Mouse (Mus musculus): ENCODE results near the gene 2310034G01Rik. TPM values are rescaled to one million over a fixed set of nuclear protein-coding genes. Genes with fewer than 3 reads are reported as not detected.

Gene 2310034G01Rik
- polyA plus RNA-seq, 1 experiment from 2014 or later = 2.6 TPM

DNA sequence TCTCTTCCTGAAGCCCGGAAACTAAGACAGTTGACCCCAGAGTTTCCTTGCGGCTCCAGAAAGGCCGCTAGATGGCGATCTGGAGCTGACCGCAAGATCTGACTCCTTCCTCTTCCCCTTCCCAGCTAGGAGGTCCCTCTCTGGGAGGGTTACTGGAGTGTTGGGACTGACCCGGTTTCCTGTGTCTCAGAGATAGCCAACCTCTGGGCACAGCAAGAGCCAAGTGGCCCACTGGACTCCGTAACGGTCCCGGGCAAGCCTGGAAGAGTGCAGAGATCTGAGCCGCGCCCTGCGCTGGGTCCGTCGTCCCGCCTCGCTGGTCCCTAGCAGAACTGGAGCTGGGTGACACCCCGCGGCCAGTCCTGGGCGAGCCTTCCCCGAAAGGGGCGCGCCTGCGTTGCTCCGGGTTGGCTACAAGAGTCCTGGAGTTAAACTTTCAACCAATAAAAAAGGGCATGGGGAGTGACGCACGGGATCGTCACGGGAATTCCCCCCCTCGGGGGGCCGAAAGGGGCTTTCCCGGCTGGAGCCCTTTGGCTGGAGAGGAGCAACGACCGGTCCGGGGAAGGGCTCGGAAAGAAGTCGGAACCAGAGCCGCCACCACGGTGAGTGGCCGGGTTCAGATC is 45.8 kb downstream of the 2310034G01Rik start, which contains the start of gene Nfkb2:
Gene Nfkb2, plus strand, starts transcription at position 105 of the 626 bp plus-strand sequence.
- Histone ChIP-seq H3K27ac (ENCODE audit: low read length) (peak within 1 kb of the TSS; percentile 92), H3K9me3 (ENCODE audit: low read length) (no peaks in the 10 kb centered on the region), H3K4me3 (ENCODE audit: low read length) (peak within 1 kb of the TSS; percentile 68), H3K9ac (replicated peaks; ENCODE audit: low read length) (peak within 1 kb of the TSS; percentile 72), H3K4me1 (ENCODE audit: insufficient read depth, low read length) (peaks cover 17% of the 10 kb centered on the region), H3K27me3 (ENCODE audit: insufficient read depth, low read length) (peaks cover 15% of the 10 kb centered on the region), H3K36me3 (ENCODE audit: insufficient read depth, low read length) (no peaks in the 10 kb centered on the region), H3K4me2 (replicated peaks; ENCODE audit: low read depth, low read length) (peak within 1 kb of the TSS; percentile 99)
- peak; percentile 94 for ATAC-seq (ENCODE audit: low FRiP score, low TSS enrichment)
- 0% methylated on average over 39 of the region's 39 CpGs for WGBS

GRCm38 (mm10) chr19:46303251-46304215 is 46.6 kb downstream of the 2310034G01Rik start:
- no peaks in the 10 kb centered on the region for H3K36me3 ChIP-seq (ENCODE audit: insufficient read depth, low read length)
- peak overlapping the region; percentile 99 for H3K4me2 ChIP-seq (replicated peaks; ENCODE audit: low read depth, low read length)
- H3K9ac ChIP-seq (replicated peaks; ENCODE audit: low read length) = peak overlapping the region; percentile 72
- H3K4me3 ChIP-seq (ENCODE audit: low read length) = peak overlapping the region; percentile 68
- WGBS = 54% methylated on average over 18 of the region's 18 CpGs
- no peaks in the 10 kb centered on the region for H3K9me3 ChIP-seq (ENCODE audit: low read length)
- H3K4me1 ChIP-seq (ENCODE audit: insufficient read depth, low read length) = peaks cover 13% of the 10 kb centered on the region
- ATAC-seq (ENCODE audit: low FRiP score, low TSS enrichment) = no peak
- peak overlapping the region; percentile 92 for H3K27ac ChIP-seq (ENCODE audit: low read length)
- peaks cover 15% of the 10 kb centered on the region for H3K27me3 ChIP-seq (ENCODE audit: insufficient read depth, low read length)

- ATAC-seq (ENCODE audit: low FRiP score, low TSS enrichment) = no peak
- Histone ChIP-seq H3K4me3 (ENCODE audit: low read length) (no peak overlapping the region), H3K36me3 (ENCODE audit: insufficient read depth, low read length) (no peaks in the 10 kb centered on the region), H3K4me2 (replicated peaks; ENCODE audit: low read depth, low read length) (no peak overlapping the region), H3K9me3 (ENCODE audit: low read length) (no peaks in the 10 kb centered on the region), H3K27me3 (ENCODE audit: insufficient read depth, low read length) (peaks cover 9% of the 10 kb centered on the region), H3K4me1 (ENCODE audit: insufficient read depth, low read length) (peaks cover 12% of the 10 kb centered on the region), H3K9ac (replicated peaks; ENCODE audit: low read length) (no peak overlapping the region), H3K27ac (ENCODE audit: low read length) (no peak overlapping the region)
- 94% methylated on average over 4 of the region's 4 CpGs for WGBS
Measured at GRCm38 (mm10) chr19:46302551-46302950, 47.6 kb downstream of the 2310034G01Rik start.

DNA sequence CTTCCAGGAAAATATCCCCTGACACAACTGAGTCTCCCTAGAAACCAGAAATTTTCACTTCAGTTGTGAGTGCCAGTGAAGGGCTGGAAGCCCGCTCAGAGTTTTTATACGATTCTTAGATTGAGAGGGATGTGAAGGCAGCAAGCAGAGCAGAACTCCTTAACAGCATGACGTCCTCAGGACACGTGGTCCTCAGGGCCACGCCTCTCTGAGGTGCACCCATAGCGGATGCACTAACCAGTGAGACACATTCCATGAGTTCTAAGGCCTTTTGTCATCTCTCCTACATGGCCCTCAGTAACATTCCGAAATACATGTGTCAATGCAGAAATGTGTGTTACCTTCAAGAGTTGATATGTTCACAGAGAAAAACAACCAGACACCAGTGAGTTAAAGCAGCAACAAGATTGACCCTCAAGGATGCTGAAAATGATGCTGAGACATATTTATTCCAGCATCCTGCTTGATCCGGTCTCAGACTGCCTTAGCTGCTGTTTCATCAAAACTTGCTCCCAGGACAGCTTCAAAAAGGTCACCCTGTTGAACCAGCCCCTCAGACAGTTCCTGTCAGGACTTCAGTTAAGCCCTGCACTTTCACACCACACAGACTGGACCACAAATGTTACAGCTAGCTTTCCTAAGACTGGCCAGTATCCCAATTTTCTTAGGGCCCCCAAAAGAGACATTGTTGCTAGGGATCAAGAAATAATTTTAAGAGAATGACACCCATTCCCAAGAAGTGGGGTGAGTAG is 49.6 kb downstream of the 2310034G01Rik start:
- no peak for ATAC-seq (ENCODE audit: low FRiP score, low TSS enrichment)
- H3K9me3 ChIP-seq (ENCODE audit: low read length) = no peaks in the 10 kb centered on the region
- WGBS = 36% methylated on average over 8 of the region's 8 CpGs
- H3K9ac ChIP-seq (replicated peaks; ENCODE audit: low read length) = no peak overlapping the region
- no peaks in the 10 kb centered on the region for H3K36me3 ChIP-seq (ENCODE audit: insufficient read depth, low read length)
- no peak overlapping the region for H3K4me3 ChIP-seq (ENCODE audit: low read length)
- no peak overlapping the region for H3K4me2 ChIP-seq (replicated peaks; ENCODE audit: low read depth, low read length)
- H3K4me1 ChIP-seq (ENCODE audit: insufficient read depth, low read length) = peaks cover 5% of the 10 kb centered on the region
- H3K27me3 ChIP-seq (ENCODE audit: insufficient read depth, low read length) = peaks cover 9% of the 10 kb centered on the region
- no peak overlapping the region for H3K27ac ChIP-seq (ENCODE audit: low read length)

MicroRNA genes within 50 kb of the gene (microRNA counts, 519-probe panel; counts per million panel counts)
- microRNA mmu-miR-146b = 2,069 counts per million, percentile 53 among the panel's probes with 10 or more counts

Small RNA genes within 50 kb of the gene (microRNA-seq; reads per million reads assigned to microRNA genes)
- not detected for gene Mir146b

Other genes with a start within 250 kb of the 2310034G01Rik start
- gene Elovl3, start 218.4 kb downstream of the 2310034G01Rik start, polyA plus RNA-seq (2015; fragmentation: Nextera tagmentation; extraction: Ambion mirVana) = not detected in 2 replicates
- 0.26 TPM in 1 of 2 replicates, not detected in the other for gene Pitx3, start 202.0 kb downstream of the 2310034G01Rik start, polyA plus RNA-seq (2015; fragmentation: Nextera tagmentation; extraction: Ambion mirVana)
- gene Gbf1, start 197.8 kb downstream of the 2310034G01Rik start, polyA plus RNA-seq (2015; fragmentation: Nextera tagmentation; extraction: Ambion mirVana) = 40.5 and 43.0 TPM in 2 replicates
- 9.7 and 11.5 TPM in 2 replicates for gene Nfkb2, start 46.0 kb downstream of the 2310034G01Rik start, polyA plus RNA-seq (2015; fragmentation: Nextera tagmentation; extraction: Ambion mirVana)
- gene Psd, start 23.1 kb downstream of the 2310034G01Rik start, polyA plus RNA-seq (2015; fragmentation: Nextera tagmentation; extraction: Ambion mirVana) = 4.5 and 5.4 TPM in 2 replicates
- 22.4 and 26.0 TPM in 2 replicates for gene Fbxl15, start 22.1 kb downstream of the 2310034G01Rik start, polyA plus RNA-seq (2015; fragmentation: Nextera tagmentation; extraction: Ambion mirVana)
- gene Cuedc2, start 11.6 kb downstream of the 2310034G01Rik start, polyA plus RNA-seq (2015; fragmentation: Nextera tagmentation; extraction: Ambion mirVana) = 188 and 198 TPM in 2 replicates
- gene Mfsd13a, start 9.2 kb downstream of the 2310034G01Rik start, polyA plus RNA-seq (2015; fragmentation: Nextera tagmentation; extraction: Ambion mirVana) = 14.7 and 16.9 TPM in 2 replicates
- gene Actr1a, start 45.4 kb upstream of the 2310034G01Rik start, polyA plus RNA-seq (2015; fragmentation: Nextera tagmentation; extraction: Ambion mirVana) = 143 and 144 TPM in 2 replicates
- gene Sufu, start 46.6 kb upstream of the 2310034G01Rik start, polyA plus RNA-seq (2015; fragmentation: Nextera tagmentation; extraction: Ambion mirVana) = 50.7 and 54.0 TPM in 2 replicates
- 22.2 and 26.0 TPM in 2 replicates for gene Trim8, start 151.4 kb upstream of the 2310034G01Rik start, polyA plus RNA-seq (2015; fragmentation: Nextera tagmentation; extraction: Ambion mirVana)
- gene Arl3, start 222.9 kb upstream of the 2310034G01Rik start, polyA plus RNA-seq (2015; fragmentation: Nextera tagmentation; extraction: Ambion mirVana) = 142 and 148 TPM in 2 replicates
- gene Sfxn2, start 223.1 kb upstream of the 2310034G01Rik start, polyA plus RNA-seq (2015; fragmentation: Nextera tagmentation; extraction: Ambion mirVana) = 39.4 and 41.1 TPM in 2 replicates
- gene Wbp1l, start 248.8 kb upstream of the 2310034G01Rik start, polyA plus RNA-seq (2015; fragmentation: Nextera tagmentation; extraction: Ambion mirVana) = 53.4 and 54.4 TPM in 2 replicates